Mouse (Mus musculus) CH12.LX (cell line): ENCODE results near the gene Dmbx1. TPM values are rescaled to one million over a fixed set of nuclear protein-coding genes. Genes with fewer than 3 reads are reported as not detected.

Experiments
- DNase-seq: peaks from one replicate; pipeline ENCODE4 v3.0.0-alpha.2; 2013; ENCODE audit errors: extremely low read depth
- H3K27ac ChIP-seq: 2 replicates; pipeline ENCODE4 v1.5.1; 2012; ENCODE audit warnings: low read depth, mild to moderate bottlenecking, control low read depth, moderate library complexity; ENCODE audit not compliant: insufficient read depth
- H3K27me3 ChIP-seq: replicated peaks from 2 replicates; pipeline ENCODE3; 2012; ENCODE audit warnings: inconsistent platforms
- H3K36me3 ChIP-seq, 2 experiments: replicated peaks in 1 of 2; 2 replicates each; pipeline versions ENCODE3 to v1.6.1; 2012; ENCODE audit warnings: inconsistent platforms in 1 of 2, low read length in 1 of 2, mild to moderate bottlenecking in 1 of 2, mixed read lengths in 1 of 2, moderate library complexity in 1 of 2; ENCODE audit not compliant: control insufficient read depth in 1 of 2, insufficient read depth in 1 of 2
- H3K4me1 ChIP-seq, 2 experiments: 2 replicates each; pipeline ENCODE4 v1.6.1; 2012; ENCODE audit warnings: inconsistent platforms in 1 of 2, moderate library complexity in 1 of 2; ENCODE audit not compliant: insufficient read depth in 2 of 2, control insufficient read depth in 1 of 2
- H3K4me2 ChIP-seq: 2 replicates; pipeline ENCODE4 v1.6.1; 2012; ENCODE audit warnings: low read depth, mild to moderate bottlenecking, control low read depth; ENCODE audit not compliant: poor library complexity, insufficient read depth, severe bottlenecking
- H3K4me3 ChIP-seq, 3 experiments: fragments of 150-350 bp in 1 of 3; sonication (generic) in 1 of 3; replicated peaks in 1 of 3; 2 replicates each; pipeline versions ENCODE3 to v1.5.1; 2011 to 2012; ENCODE audit warnings: low read depth in 2 of 3, low read length in 2 of 3, mild to moderate bottlenecking in 2 of 3, moderate library complexity in 2 of 3, control low read depth in 1 of 3, improper control_type of control experiment in 1 of 3, inconsistent platforms in 1 of 3, mixed read lengths in 1 of 3; ENCODE audit not compliant: poor library complexity in 1 of 3
- H3K79me2 ChIP-seq: replicated peaks from 2 replicates; pipeline ENCODE4 v1.6.1; 2012; ENCODE audit warnings: mild to moderate bottlenecking, moderate library complexity; ENCODE audit not compliant: control insufficient read depth, poor library complexity, insufficient read depth, severe bottlenecking; ENCODE audit errors: extremely low read depth
- H3K9ac ChIP-seq: 2 replicates; pipeline ENCODE4 v1.6.1; 2012; ENCODE audit warnings: low read depth, mild to moderate bottlenecking, control low read depth, moderate library complexity; ENCODE audit not compliant: insufficient read depth
- H3K9me3 ChIP-seq: replicated peaks from 2 replicates; pipeline ENCODE3; 2012; ENCODE audit warnings: low read length, inconsistent platforms, mixed read lengths
- BHLHE40 ChIP-seq: IDR thresholded peaks from 2 replicates; pipeline ENCODE4 v1.6.1; 2011; ENCODE audit warnings: mild to moderate bottlenecking, low read depth, low read length, improper control_type of control experiment
- CHD1 ChIP-seq: IDR thresholded peaks from 2 replicates; pipeline ENCODE4 v1.6.1; 2012; ENCODE audit warnings: low read depth, low read length, improper control_type of control experiment, inconsistent platforms
- E2F4 ChIP-seq: IDR thresholded peaks from 2 replicates; pipeline ENCODE4 v1.6.1; 2011; ENCODE audit warnings: low read depth, low read length, improper control_type of control experiment; ENCODE audit not compliant: insufficient replicate concordance
- EP300 ChIP-seq: IDR thresholded peaks from 2 replicates; pipeline ENCODE4 v1.6.1; 2011; ENCODE audit warnings: low read length, improper control_type of control experiment
- GABPA ChIP-seq: IDR thresholded peaks from 2 replicates; pipeline ENCODE4 v1.6.1; 2012; ENCODE audit warnings: low read depth, low read length, improper control_type of control experiment, inconsistent platforms; ENCODE audit not compliant: insufficient replicate concordance
- IRF4 ChIP-seq: IDR thresholded peaks from 2 replicates; pipeline ENCODE4 v1.6.1; 2014; ENCODE audit warnings: low read depth, mild to moderate bottlenecking, inconsistent platforms, low read length, improper control_type of control experiment
- JUN ChIP-seq: IDR thresholded peaks from 2 replicates; pipeline ENCODE4 v1.6.1; 2011; ENCODE audit warnings: low read depth, mild to moderate bottlenecking, low read length, improper control_type of control experiment, moderate library complexity; ENCODE audit not compliant: insufficient read depth
- MAFK ChIP-seq: IDR thresholded peaks from 2 replicates; pipeline ENCODE4 v1.6.1; 2011; ENCODE audit warnings: low read length, improper control_type of control experiment; ENCODE audit not compliant: insufficient replicate concordance
- MEF2A ChIP-seq: IDR thresholded peaks from 2 replicates; pipeline ENCODE4 v1.6.1; 2014; ENCODE audit warnings: low read depth, mild to moderate bottlenecking, inconsistent platforms, low read length, improper control_type of control experiment, borderline replicate concordance
- PAX5 ChIP-seq: IDR thresholded peaks from 2 replicates; pipeline ENCODE4 v1.6.1; 2012; ENCODE audit warnings: low read length, inconsistent platforms, mixed read lengths
- POLR2A ChIP-seq: IDR thresholded peaks from 2 replicates; pipeline ENCODE4 v1.6.1; 2011; ENCODE audit warnings: low read depth, mild to moderate bottlenecking, improper control_type of control experiment, low read length
- SIN3A ChIP-seq: IDR thresholded peaks from 2 replicates; pipeline ENCODE4 v1.6.1; 2012; ENCODE audit warnings: low read length, improper control_type of control experiment, inconsistent platforms
- SMC3 ChIP-seq: IDR thresholded peaks from 2 replicates; pipeline ENCODE4 v1.6.1; 2011; ENCODE audit warnings: low read depth, low read length, improper control_type of control experiment
- USF2 ChIP-seq: conservative IDR thresholded peaks from 2 replicates; pipeline ENCODE4 v1.6.1; 2011; ENCODE audit warnings: low read depth, low read length, improper control_type of control experiment
- ZC3H11A ChIP-seq: IDR thresholded peaks from 2 replicates; pipeline ENCODE4 v1.6.1; 2012; ENCODE audit warnings: low read depth, mild to moderate bottlenecking, inconsistent platforms, low read length, improper control_type of control experiment
- ZKSCAN1 ChIP-seq: IDR thresholded peaks from 2 replicates; pipeline ENCODE4 v1.6.1; 2012; ENCODE audit warnings: low read depth, inconsistent platforms, low read length, improper control_type of control experiment, borderline replicate concordance
- ZMIZ1 ChIP-seq: IDR thresholded peaks from 2 replicates; pipeline ENCODE4 v1.6.1; 2012; ENCODE audit warnings: low read depth, mild to moderate bottlenecking, inconsistent platforms, low read length, improper control_type of control experiment
- dilution Hi-C: fragments of 300-500 bp; cut with MboI; formaldehyde crosslinking; loops from 2 replicates; pipeline ENCODE4 v1.14.3; 2020; ENCODE audit warnings: low sequenced_read_pairs; ENCODE audit not compliant: extremely low pct_unique_long_range_greater_than_20kb, extremely low pct_ligation_motif_present
- in situ Hi-C: fragments of 300-500 bp; cut with MboI; formaldehyde crosslinking; loops from 3 replicates; pipeline ENCODE4 v1.14.3; 2019; ENCODE audit warnings: low sequenced_read_pairs, low pct_ligation_motif_present, low pct_unique_long_range_greater_than_20kb, mixed read lengths
- polyA plus RNA-seq: library from polyadenylated mRNA; unstranded; fragments of >175 nt; gene quantifications from 2 replicates; pipeline ENCODE4 v1.2.1, GENCODE M21; 2012; ENCODE audit warnings: low read depth; ENCODE audit not compliant: insufficient read length
- total RNA-seq, 2 experiments: library from RNA; depleted of rRNA; stranded (reverse); fragments of 300-350 nt in 1 of 2; fragments of >200 nt in 1 of 2; gene quantifications; 2 replicates each; pipeline ENCODE4 v1.2.3; 2012 to 2014

Dmbx1 gene
- total and polyA plus RNA-seq, 3 experiments = not detected

DNA sequence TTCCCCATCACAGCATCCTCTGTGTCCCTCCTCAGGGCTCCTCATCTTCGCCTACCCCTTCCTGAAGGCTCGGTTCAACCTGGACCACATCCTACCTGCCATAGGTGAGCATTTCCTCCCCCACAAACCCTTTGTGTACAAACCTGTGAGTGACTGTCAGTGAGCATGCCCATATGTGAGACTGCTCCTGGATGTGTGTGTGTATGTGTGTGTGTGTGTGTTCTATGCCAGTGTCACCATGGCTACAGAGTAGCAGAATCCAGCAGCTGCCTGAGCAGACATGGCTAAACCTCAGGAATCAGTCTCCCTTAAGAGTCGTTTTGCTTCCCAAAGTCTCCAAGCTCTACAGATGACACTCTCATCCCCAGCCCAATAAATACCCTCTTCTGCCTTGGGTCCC lies 53.9 kb downstream of the Dmbx1 start:
- H3K9me3 ChIP-seq = no peaks in the 10 kb centered on the region
- DNase-seq = no peak
- H3K9ac ChIP-seq = no peak overlapping the region
- H3K36me3 ChIP-seq = no peaks in the 10 kb centered on the region
- in situ Hi-C loops = no loop called here
- no peak overlapping the region for H3K4me3 ChIP-seq
- no peaks in the 10 kb centered on the region for H3K79me2 ChIP-seq
- no peak overlapping the region for H3K4me2 ChIP-seq
- dilution Hi-C loops = no loop called here
- H3K4me1 ChIP-seq = no peaks in the 10 kb centered on the region; a peak in 1 of 4 replicates
- peaks cover 59% of the 10 kb centered on the region for H3K27me3 ChIP-seq
- TF ChIP-seq CHD1 (no peak), EP300 (no peak), GABPA (no peak), BHLHE40 (no peak), MEF2A (no peak), USF2 (no peak), ZC3H11A (no peak), E2F4 (no peak)
- H3K27ac ChIP-seq = no peak overlapping the region

- DNase-seq = no peak
- Histone ChIP-seq H3K4me1 (no peaks in the 10 kb centered on the region), H3K36me3 (peaks cover 0 to 13% of the 10 kb centered on the region in 2 experiments), H3K27me3 (peaks cover 41% of the 10 kb centered on the region), H3K27ac (no peak within 1 kb of the TSS), H3K79me2 (no peaks in the 10 kb centered on the region), H3K9me3 (no peaks in the 10 kb centered on the region), H3K4me2 (no peak within 1 kb of the TSS), H3K4me3 (no peak within 1 kb of the TSS), H3K9ac (no peak within 1 kb of the TSS)
- TF ChIP-seq USF2 = no peak
- no peak for TF ChIP-seq IRF4
- no peak for TF ChIP-seq PAX5
- no peak for TF ChIP-seq JUN
- TF ChIP-seq GABPA = no peak
- TF ChIP-seq MAFK = no peak
- TF ChIP-seq POLR2A = no peak
- in situ Hi-C loops (no loop called here), dilution Hi-C loops (no loop called here)
Measured at GRCm38 (mm10) chr4:115884022-115884421, 55.7 kb downstream of the Dmbx1 start, which contains the start of gene Kncn. TSS of gene Kncn (plus strand) at chr4:115884400.

DNA sequence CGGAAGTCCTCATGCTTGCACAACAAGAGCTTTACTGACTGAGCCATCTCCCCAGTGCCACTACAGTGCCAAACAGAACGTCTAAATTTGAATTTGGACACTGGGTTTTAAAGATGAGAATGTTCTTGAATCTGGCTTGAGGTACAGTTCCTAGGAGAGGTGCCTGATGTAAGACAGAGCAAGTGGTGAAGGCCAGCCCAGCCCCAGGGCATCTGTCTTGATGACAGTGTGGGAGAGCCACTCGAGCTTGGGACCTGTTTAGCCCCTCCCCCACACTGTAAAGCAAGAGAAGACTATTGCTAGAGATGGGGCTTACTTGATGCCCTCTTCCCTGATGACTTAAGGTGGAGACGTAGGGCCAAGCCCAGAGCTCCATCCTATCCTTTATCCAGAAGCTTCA lies 57.5 kb downstream of the Dmbx1 start:
- in situ Hi-C loops = no loop called here
- H3K27me3 ChIP-seq = peaks cover 25% of the 10 kb centered on the region
- H3K4me1 ChIP-seq = no peaks in the 10 kb centered on the region
- H3K4me2 ChIP-seq = no peak overlapping the region
- H3K36me3 ChIP-seq = peaks cover 14 to 31% of the 10 kb centered on the region in 2 experiments
- no peak overlapping the region for H3K27ac ChIP-seq
- no peak for DNase-seq
- no peaks in the 10 kb centered on the region for H3K79me2 ChIP-seq
- no peak overlapping the region for H3K4me3 ChIP-seq
- no peaks in the 10 kb centered on the region for H3K9me3 ChIP-seq
- dilution Hi-C loops = no loop called here
- TF ChIP-seq SIN3A (no peak), ZMIZ1 (no peak), ZKSCAN1 (no peak), SMC3 (no peak), PAX5 (no peak), GABPA (no peak)
- no peak overlapping the region for H3K9ac ChIP-seq
